Mouse (Mus musculus) lung, postnatal 0 days (tissue): Measurements from ENCODE around the gene Col5a3.

Experiments
- CTCF ChIP-seq: IDR thresholded peaks from 2 replicates; pipeline ENCODE4 v1.5.1; 2016; ENCODE audit warnings: antibody characterized with exemption, mild to moderate bottlenecking
- EP300 ChIP-seq: IDR thresholded peaks from 2 replicates; pipeline ENCODE4 v1.6.1; 2016; ENCODE audit warnings: antibody characterized with exemption, mild to moderate bottlenecking, control low read depth

DNA sequence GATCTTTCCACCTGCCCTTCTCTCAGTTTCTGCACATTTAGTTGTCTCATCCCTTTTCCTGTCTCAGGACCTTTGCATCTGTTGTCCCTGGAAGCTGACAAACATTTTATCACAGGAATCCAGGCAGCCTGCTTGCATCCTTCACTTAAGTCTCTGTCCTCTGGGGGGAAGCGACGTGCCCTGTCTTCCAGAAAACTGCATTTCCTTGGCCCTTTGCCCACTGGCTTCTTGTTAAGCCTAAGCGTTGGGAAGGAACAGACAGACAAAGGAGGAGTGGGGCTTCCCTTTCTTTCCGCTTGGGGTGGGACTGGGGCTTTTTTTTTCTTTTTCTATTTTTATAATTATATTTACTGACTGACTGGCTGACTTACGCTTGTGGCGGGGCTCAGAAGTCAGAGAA lies 85.4 kb downstream of the Col5a3 start:
- TF ChIP-seq CTCF (no peak), EP300 (no peak)
